Mouse (Mus musculus): ENCODE measurements at regions not wholly inside any gene's neighbourhood (a gene's known extent, or its start where the extent isn't known, plus 50 kb on each side); places are given as distances from the start of the nearest gene placed in this dataset.

DNA sequence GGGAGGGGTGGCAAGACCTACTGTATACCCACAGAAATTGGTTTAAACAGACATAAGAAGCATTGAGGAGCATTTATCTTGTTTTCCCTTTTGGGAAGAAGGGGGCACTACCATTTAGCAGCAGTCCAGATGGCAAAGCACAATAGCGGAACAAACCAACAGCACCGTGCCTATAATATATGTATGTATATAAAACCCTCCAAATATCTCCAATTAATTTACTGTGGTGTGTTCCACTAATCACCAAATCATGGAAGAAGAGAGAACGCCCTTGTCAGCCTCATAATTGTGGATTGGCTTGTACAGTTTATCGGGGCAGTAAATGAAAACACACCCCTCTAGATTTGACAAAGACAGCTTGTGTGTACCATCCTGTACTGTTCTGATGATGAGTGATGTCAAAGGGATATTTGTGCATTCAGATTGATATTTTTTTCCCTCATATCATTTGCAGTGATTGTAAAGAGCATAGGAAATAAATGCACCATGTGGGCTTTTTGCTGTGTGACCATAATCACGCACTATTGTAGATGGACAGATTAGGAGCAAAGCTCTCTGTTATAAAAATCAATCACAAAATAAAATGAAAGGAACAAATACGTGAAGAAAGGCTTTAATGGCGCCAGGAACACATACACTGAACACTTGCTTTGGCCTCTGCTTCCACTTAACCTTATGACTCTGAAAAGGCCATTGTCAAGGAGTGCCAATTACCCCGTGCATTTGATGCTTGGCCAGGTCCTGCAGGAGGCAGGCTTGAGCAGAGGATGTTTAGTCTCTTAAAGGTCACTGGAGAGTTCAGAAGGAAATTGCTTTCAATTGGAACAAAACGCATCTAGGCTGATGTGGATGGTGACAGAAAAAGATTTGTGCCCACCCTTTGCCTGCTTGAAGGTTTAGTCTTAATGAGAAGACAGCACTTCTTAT is 119.0 kb downstream of the Mmrn1 start:
- TF ChIP-seq CTCF (IDR thresholded peaks at IDR 0.05; ENCODE audit: extremely low read depth, insufficient read length, insufficient replicate concordance, low read depth, low read length) (no peak), POLR2A (IDR thresholded peaks at IDR 0.05; ENCODE audit: low read depth, low read length) (no peak)
